Mouse (Mus musculus) limb, embryonic 14.5 days (tissue): ENCODE results near the gene Efcc1. TPM values are rescaled to one million over a fixed set of nuclear protein-coding genes. Genes with fewer than 3 reads are reported as not detected.
A peak's percentile ranks its signal among the peaks of the same experiment; 100 is the strongest.
"Not testable (repeated sequence)": the region's sequence is repeated elsewhere in the genome, so short reads cannot be mapped to it uniquely, and the experiment has no call there.

ENCODE experiments used
- ATAC-seq: fragments of 200-750 bp; cut with Nextera tagmentation; 2 replicates; pipeline ENCODE4 v1.8.0; 2017; ENCODE audit warnings: low read depth, moderate number of reproducible peaks, moderate TSS enrichment; ENCODE audit not compliant: low FRiP score
- DNase-seq: peaks from one replicate; pipeline ENCODE4 v3.0.0-alpha.2; 2015; ENCODE audit warnings: low spot score
- H3K27ac ChIP-seq: fragments of 300-500 bp; sonication (generic); replicated peaks from 2 replicates; pipeline ENCODE4 v1.5.1; 2014; ENCODE audit warnings: low read depth, mild to moderate bottlenecking, low read length, moderate library complexity, mixed read lengths
- H3K27me3 ChIP-seq: fragments of 300-500 bp; sonication (generic); 2 replicates; pipeline ENCODE4 v1.6.1; 2014; ENCODE audit warnings: low read length, mixed read lengths; ENCODE audit not compliant: control insufficient read depth, insufficient read depth
- H3K36me3 ChIP-seq: fragments of 300-500 bp; sonication (generic); 2 replicates; pipeline ENCODE4 v1.6.1; 2014; ENCODE audit warnings: mild to moderate bottlenecking, low read length, moderate library complexity, mixed read lengths; ENCODE audit not compliant: control insufficient read depth, insufficient read depth
- H3K4me1 ChIP-seq: fragments of 300-500 bp; sonication (generic); 2 replicates; pipeline ENCODE4 v1.6.1; 2014; ENCODE audit warnings: antibody characterized with exemption, low read length, mixed read lengths; ENCODE audit not compliant: control insufficient read depth, insufficient read depth
- H3K4me2 ChIP-seq: fragments of 300-500 bp; sonication (generic); replicated peaks from 2 replicates; pipeline ENCODE4 v1.6.1; 2014; ENCODE audit warnings: low read depth, mild to moderate bottlenecking, low read length, moderate library complexity; ENCODE audit not compliant: severe bottlenecking
- H3K4me3 ChIP-seq: fragments of 300-500 bp; sonication (generic); replicated peaks from 2 replicates; pipeline ENCODE4 v1.5.1; 2014; ENCODE audit warnings: low read length
- H3K9ac ChIP-seq: fragments of 300-500 bp; sonication (generic); 2 replicates; pipeline ENCODE4 v1.6.1; 2014; ENCODE audit warnings: mild to moderate bottlenecking, low read depth, low read length, moderate library complexity; ENCODE audit not compliant: severe bottlenecking
- H3K9me3 ChIP-seq: fragments of 300-500 bp; sonication (generic); 2 replicates; pipeline ENCODE4 v1.6.1; 2016; ENCODE audit warnings: low read length; ENCODE audit not compliant: control insufficient read depth
- POLR2A ChIP-seq: fragments of 200-500 bp; IDR thresholded peaks from 2 replicates; pipeline ENCODE4 v1.8.0; 2012; ENCODE audit warnings: inconsistent platforms, mild to moderate bottlenecking, moderate library complexity, borderline replicate concordance; ENCODE audit not compliant: insufficient read depth, insufficient read length; ENCODE audit errors: extremely low read depth
- WGBS: fragments of 180-500 bp; shearing (Covaris S2); extraction: QIAGEN DNeasy Blood & Tissue Kit; methylation state at CpG from one replicate; pipeline ENCODE4 v1.1.7; 2014; 5-methylcytosine and 5-hydroxymethylcytosine counted together
- polyA plus RNA-seq, 2 experiments: library from polyadenylated mRNA; depleted of rRNA in 1 of 2; stranded (reverse) in 1 of 2; unstranded in 1 of 2; fragments of >200 nt; fragmentation: Nextera tagmentation in 1 of 2; extraction: Ambion mirVana in 1 of 2; gene quantifications; 2 replicates each; pipeline versions ENCODE4 v1.2.1 to v1.2.3; 2012 to 2014

Efcc1 gene
- polyA plus RNA-seq, 2 experiments = 0.80 to 0.98 TPM

DNA sequence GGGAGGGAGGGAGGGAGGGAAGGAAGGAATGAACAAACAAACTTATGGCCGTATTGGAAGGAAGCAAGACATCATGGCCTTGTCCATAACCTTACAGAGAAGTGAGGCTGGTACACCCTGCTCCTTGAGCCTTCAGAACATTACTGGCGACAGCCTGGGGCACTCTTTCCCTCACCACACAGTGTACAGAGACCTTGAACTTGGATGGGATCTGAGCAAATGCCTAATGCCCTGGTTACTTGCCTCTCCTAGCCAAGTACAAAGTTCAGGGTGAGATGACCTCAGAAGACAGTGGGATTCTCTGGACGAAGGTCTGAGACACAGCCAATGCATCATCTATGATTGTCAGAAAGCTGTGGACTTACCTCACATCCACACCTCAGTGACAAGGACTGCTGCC, 29.2 kb downstream of the Efcc1 start:
- ATAC-seq (no peak), DNase-seq (no peak)
- Histone ChIP-seq H3K4me1 (no peaks in the 10 kb centered on the region), H3K27ac (no peak overlapping the region), H3K9me3 (no peaks in the 10 kb centered on the region), H3K4me2 (no peak overlapping the region), H3K9ac (no peak overlapping the region), H3K4me3 (no peak overlapping the region), H3K27me3 (no peaks in the 10 kb centered on the region), H3K36me3 (no peaks in the 10 kb centered on the region)
- 57% methylated on average over 3 of the region's 3 CpGs for WGBS
- TF ChIP-seq POLR2A = no peak

DNA sequence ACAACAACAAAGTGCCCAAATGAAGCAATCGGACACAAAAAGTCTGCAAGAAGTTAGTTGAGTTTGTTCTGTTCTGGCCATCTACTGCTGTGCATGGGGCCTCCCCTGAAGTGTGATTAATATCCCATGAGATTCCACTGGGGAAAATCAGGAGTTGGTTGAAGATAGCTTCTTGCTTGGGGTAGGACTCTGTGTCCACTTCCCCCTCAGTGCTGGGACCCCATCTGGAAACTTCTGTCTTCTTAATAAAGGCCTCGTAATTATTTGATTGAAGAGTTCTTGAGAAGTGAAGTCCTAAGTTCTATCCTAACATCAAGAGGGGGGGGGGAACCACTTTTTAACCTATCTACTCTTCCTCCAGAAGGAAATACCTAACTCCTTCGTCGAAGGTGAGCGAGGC, 31.5 kb downstream of the Efcc1 start:
- no peak for TF ChIP-seq POLR2A
- Histone ChIP-seq H3K4me2 (no peak overlapping the region), H3K4me1 (no peaks in the 10 kb centered on the region), H3K27me3 (no peaks in the 10 kb centered on the region), H3K27ac (no peak overlapping the region), H3K9ac (no peak overlapping the region), H3K4me3 (no peak overlapping the region), H3K36me3 (no peaks in the 10 kb centered on the region), H3K9me3 (no peaks in the 10 kb centered on the region)
- DNase-seq = no peak
- ATAC-seq = no peak
- 93% methylated on average over 5 of the region's 5 CpGs for WGBS

DNA sequence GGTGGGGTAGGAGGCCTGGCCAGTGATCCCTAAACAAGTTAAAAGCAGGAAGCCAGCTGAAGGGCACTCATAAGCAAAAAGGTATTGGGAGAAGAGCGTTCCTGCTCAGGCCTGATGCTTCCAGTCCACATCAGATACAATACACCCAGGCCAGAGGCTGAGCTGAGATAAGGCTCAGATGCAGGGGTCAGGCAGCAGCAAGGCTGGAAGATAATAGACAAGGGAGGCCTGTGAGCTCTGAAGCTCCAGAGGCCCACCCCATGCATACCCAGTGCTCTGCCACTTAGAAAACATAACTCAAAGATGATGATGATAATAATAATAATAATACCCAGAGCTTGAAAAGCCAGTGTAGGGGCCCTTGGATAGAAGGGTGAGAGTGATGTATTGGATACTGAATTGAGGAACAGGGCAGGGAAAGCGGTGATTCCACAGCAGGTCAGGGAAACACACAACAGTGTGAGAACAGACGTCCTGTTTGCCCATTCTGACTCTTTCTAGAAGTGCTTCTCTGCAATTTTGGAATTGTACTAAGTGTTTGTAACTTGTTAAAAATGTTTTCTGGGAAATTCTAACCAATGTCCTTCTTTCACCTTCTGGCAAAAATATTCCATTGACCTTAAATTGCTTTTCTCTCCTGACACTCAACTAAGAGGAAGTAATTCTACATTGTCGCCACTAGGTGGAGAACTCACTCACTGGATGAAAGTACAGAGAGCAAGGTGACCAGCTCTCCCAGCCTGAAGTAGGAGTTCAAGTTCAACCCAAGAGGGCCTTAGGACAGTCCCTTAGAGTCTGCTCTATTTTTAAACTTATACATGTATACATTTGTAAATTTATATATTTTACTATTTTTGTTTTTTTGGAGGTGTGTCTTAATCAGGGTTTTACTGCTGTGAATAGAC, 33.0 kb downstream of the Efcc1 start:
- DNase-seq (no peak), ATAC-seq (no peak; the same call in 1 of the 2 replicates)
- WGBS = 68% methylated on average over 4 of the region's 4 CpGs
- H3K4me2 ChIP-seq = no peak overlapping the region
- no peak overlapping the region for H3K27ac ChIP-seq
- H3K4me1 ChIP-seq = no peaks in the 10 kb centered on the region
- no peak for TF ChIP-seq POLR2A
- no peak overlapping the region for H3K4me3 ChIP-seq
- H3K9me3 ChIP-seq = no peaks in the 10 kb centered on the region
- H3K36me3 ChIP-seq = no peaks in the 10 kb centered on the region
- no peaks in the 10 kb centered on the region for H3K27me3 ChIP-seq
- H3K9ac ChIP-seq = no peak overlapping the region

DNA sequence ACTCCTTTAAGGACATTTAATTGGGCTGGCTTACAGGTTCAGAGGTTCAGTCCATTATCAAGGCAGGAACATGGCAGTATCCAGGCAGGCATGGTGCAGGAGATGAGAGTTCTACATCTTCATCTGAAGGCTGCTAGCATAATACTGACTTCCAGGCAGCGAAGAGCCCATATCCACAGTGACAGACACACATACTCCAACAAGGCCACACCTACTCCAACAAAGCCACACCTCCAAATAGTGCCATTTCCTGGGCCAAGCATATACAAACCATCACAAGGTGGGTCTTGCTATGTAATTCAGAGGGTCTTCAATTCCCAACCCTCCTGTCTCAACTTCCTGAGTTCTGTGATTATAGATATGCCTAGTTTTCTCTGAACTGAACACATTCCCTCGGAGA, 33.6 kb downstream of the Efcc1 start:
- H3K4me3 ChIP-seq, H3K4me2 ChIP-seq, H3K27me3 ChIP-seq, ATAC-seq, H3K4me1 ChIP-seq, H3K9ac ChIP-seq, H3K9me3 ChIP-seq, H3K36me3 ChIP-seq, H3K27ac ChIP-seq, DNase-seq: not testable (repeated sequence)
- WGBS = 95% methylated on average over 2 of the region's 2 CpGs

DNA sequence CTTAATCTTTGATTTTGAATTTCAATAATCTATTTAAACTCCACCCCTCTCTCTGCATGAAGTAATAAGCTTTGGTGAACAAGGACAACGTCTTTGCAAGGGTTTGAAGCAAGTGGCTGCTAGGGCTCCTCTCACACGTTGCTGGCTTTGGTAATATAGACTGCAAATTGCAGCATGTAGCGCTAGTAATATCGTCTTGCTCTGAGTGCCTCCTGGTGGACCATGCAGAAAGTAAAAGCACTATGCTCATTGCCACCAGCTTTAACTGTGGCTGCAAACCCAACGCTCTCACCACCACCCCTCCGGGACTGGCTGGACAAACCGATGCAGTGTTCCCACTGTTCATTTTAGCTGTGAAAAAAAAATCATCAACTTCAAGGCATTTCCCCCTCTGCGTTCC, 40.0 kb downstream of the Efcc1 start:
- DNase-seq (peak; percentile 15), ATAC-seq (no peak)
- H3K9ac ChIP-seq = no peak overlapping the region
- no peaks in the 10 kb centered on the region for H3K27me3 ChIP-seq
- TF ChIP-seq POLR2A = no peak
- H3K27ac ChIP-seq = no peak overlapping the region
- WGBS = 47% methylated on average over 8 of the region's 8 CpGs
- no peak overlapping the region for H3K4me3 ChIP-seq
- H3K9me3 ChIP-seq = no peaks in the 10 kb centered on the region
- H3K4me1 ChIP-seq = no peaks in the 10 kb centered on the region
- H3K4me2 ChIP-seq = no peak overlapping the region
- no peaks in the 10 kb centered on the region for H3K36me3 ChIP-seq
